Mouse (Mus musculus) leukemia stem cell, adult 10-12 weeks (primary cell): ENCODE results near the gene Xrcc5. TPM values are rescaled to one million over a fixed set of nuclear protein-coding genes. Genes with fewer than 3 reads are reported as not detected.

Experiments
- polyA plus RNA-seq: library from polyadenylated mRNA; stranded (reverse); fragments of >175 nt; gene quantifications from 2 replicates; pipeline ENCODE4 v1.2.3, GENCODE M21; 2012; ENCODE audit warnings: low replicate concordance

Gene Xrcc5
- polyA plus RNA-seq = 0.59 and 1.6 TPM in 2 replicates

GRCm38 (mm10) chr1:72307317-72307798, at the start of gene Xrcc5:
Xrcc5 (plus strand) TSS chr1:72307421.

GRCm38 (mm10) chr1:72283992-72284485, 23.2 kb upstream of the Xrcc5 start, which contains the start of the genes Pecr and Tmem169:
Pecr (minus strand) TSS chr1:72284314.
Tmem169 (plus strand) TSS chr1:72284369.

Other genes with a start within 250 kb of the Xrcc5 start
- 0.44 TPM in 1 of 2 replicates, not detected in the other for gene Mreg, start 95.1 kb upstream of the Xrcc5 start, polyA plus RNA-seq
- 1.4 and 3.0 TPM in 2 replicates for gene Pecr, start 23.1 kb upstream of the Xrcc5 start, polyA plus RNA-seq
- not detected in 2 replicates for gene Tmem169, start 23.1 kb upstream of the Xrcc5 start, polyA plus RNA-seq
- gene March4, start 229.5 kb downstream of the Xrcc5 start, polyA plus RNA-seq = 0.03 TPM in 1 of 2 replicates, not detected in the other